In genomic region chr9:57610359-57610826, GRCm38 (mm10) we compare ENCODE assay signal across 21 mouse cellular contexts. TPM values are rescaled to one million over a fixed set of nuclear protein-coding genes. Genes with fewer than 3 reads are reported as not detected.
DNase-seq lines count a peak whose midpoint lies in the region; ATAC-seq and TF ChIP-seq lines count a peak whose summit lies in the region.
"Had no signal": no experiment of that assay in that cellular context is flagged by ENCODE, and none has a peak within 500 bp of the region (broad histone marks: within the 10 kb centered on the region; RNA-seq: fewer than 3 reads in every experiment).

No protein-coding gene starts in this region.

- peaks cover 10% of the 10 kb centered on the region for H3K4me1 ChIP-seq in hindbrain, postnatal 0 days (ENCODE audit: insufficient read depth, low read length)
- peaks cover 9% of the 10 kb centered on the region for H3K4me1 ChIP-seq in hindbrain, embryonic 14.5 days (replicated peaks; ENCODE audit: control insufficient read depth, insufficient read depth, low read length)
- peaks cover 21% of the 10 kb centered on the region for H3K4me1 ChIP-seq in forebrain, embryonic 16.5 days (replicated peaks; ENCODE audit: control insufficient read depth, insufficient read depth, low read length)
- H3K4me1 ChIP-seq: intestine, embryonic 15.5 days had no signal

- WGBS in hindbrain, postnatal 0 days = 31% methylated on average over 3 of the region's 3 CpGs
- 53% methylated on average over 3 of the region's 3 CpGs for WGBS in hindbrain, embryonic 14.5 days
- 19% methylated on average over 3 of the region's 3 CpGs for WGBS in forebrain, embryonic 16.5 days

- peak; percentile 56 for DNase-seq in cerebellum, adult 11-12 months
- no peak for DNase-seq in cerebellum, adult 11 months
- peak; percentile 62 for DNase-seq in hindbrain, postnatal 0 days (ENCODE audit: low spot score)
- DNase-seq in hindbrain, embryonic 14.5 days (ENCODE audit: low spot score) = no peak
- peak; percentile 20 for DNase-seq in ZHBTc4 (ENCODE audit: low read depth, low spot score)
- no peak for DNase-seq in lung, postnatal 4 days
- no peak for DNase-seq in c-Kit-positive CD71-positive TER-119-positive erythroid progenitor cells, embryonic 14.5 days (ENCODE audit: low spot score)
- DNase-seq: adrenal gland, postnatal 36 days; heart, postnatal 14 days; layer of hippocampus, adult 9-11 months; liver, embryonic 13.5 days had no signal

- peak overlapping the region; percentile 26; the same call in 1 of the 2 replicates for H3K27ac ChIP-seq in hindbrain, postnatal 0 days
- no peak overlapping the region for H3K27ac ChIP-seq in hindbrain, embryonic 14.5 days
- H3K27ac ChIP-seq in forebrain, embryonic 16.5 days (ENCODE audit: low read length) = peak overlapping the region; percentile 52
- H3K27ac ChIP-seq: intestine, embryonic 15.5 days; liver, embryonic 13.5 days; neural tube, embryonic 12.5 days had no signal

- ATAC-seq in hindbrain, postnatal 0 days = no peak
- ATAC-seq in hindbrain, embryonic 14.5 days (ENCODE audit: low FRiP score) = no peak
- peak; percentile 86 for ATAC-seq in forebrain, embryonic 16.5 days
- ATAC-seq: intestine, embryonic 15.5 days; lung, postnatal 0 days had no signal

- no peak overlapping the region for H3K9ac ChIP-seq in hindbrain, postnatal 0 days (replicated peaks; ENCODE audit: low read length)
- no peak overlapping the region for H3K9ac ChIP-seq in hindbrain, embryonic 14.5 days
- H3K9ac ChIP-seq in forebrain, embryonic 16.5 days (replicated peaks; ENCODE audit: low read depth, low read length) = no peak overlapping the region
- H3K9ac ChIP-seq: intestine, embryonic 15.5 days; liver, embryonic 13.5 days; neural tube, embryonic 12.5 days had no signal

- no peak overlapping the region for H3K4me2 ChIP-seq in hindbrain, postnatal 0 days (ENCODE audit: low read depth, low read length)
- H3K4me2 ChIP-seq in hindbrain, embryonic 14.5 days (replicated peaks) = no peak overlapping the region
- H3K4me2 ChIP-seq in forebrain, embryonic 16.5 days (ENCODE audit: low read length) = no peak overlapping the region
- H3K4me2 ChIP-seq: intestine, embryonic 15.5 days; liver, embryonic 13.5 days; neural tube, embryonic 12.5 days had no signal

- H3K9me3 ChIP-seq in hindbrain, postnatal 0 days (ENCODE audit: low read length) = no peaks in the 10 kb centered on the region
- no peaks in the 10 kb centered on the region for H3K9me3 ChIP-seq in hindbrain, embryonic 14.5 days (ENCODE audit: control insufficient read depth, low read length)
- H3K9me3 ChIP-seq in forebrain, embryonic 16.5 days (ENCODE audit: control insufficient read depth, low read length) = no peaks in the 10 kb centered on the region
- H3K9me3 ChIP-seq: intestine, embryonic 15.5 days; liver, embryonic 13.5 days; neural tube, embryonic 12.5 days had no signal

- TF ChIP-seq CTCF in hindbrain, postnatal 0 days (IDR thresholded peaks at IDR 0.05; ENCODE audit: low read depth) = no peak

- H3K27me3 ChIP-seq in hindbrain, postnatal 0 days (ENCODE audit: insufficient read depth, low read length) = peaks cover 12% of the 10 kb centered on the region; the same call in 1 of the 2 replicates
- H3K27me3 ChIP-seq in hindbrain, embryonic 14.5 days (ENCODE audit: control insufficient read depth, insufficient read depth, low read length) = peaks cover 4% of the 10 kb centered on the region; the same call in 1 of the 2 replicates
- peaks cover 9% of the 10 kb centered on the region; the same call in 1 of the 2 replicates for H3K27me3 ChIP-seq in forebrain, embryonic 16.5 days (replicated peaks; ENCODE audit: control insufficient read depth, insufficient read depth, low read length)

- H3K4me3 ChIP-seq in hindbrain, postnatal 0 days (ENCODE audit: low read length) = no peak overlapping the region
- H3K4me3 ChIP-seq in hindbrain, embryonic 14.5 days (replicated peaks; ENCODE audit: low read length) = no peak overlapping the region
- H3K4me3 ChIP-seq in forebrain, embryonic 16.5 days (replicated peaks; ENCODE audit: low read length) = no peak overlapping the region
- H3K4me3 ChIP-seq: intestine, embryonic 15.5 days; liver, embryonic 13.5 days; neural tube, embryonic 12.5 days had no signal

- no peaks in the 10 kb centered on the region for H3K36me3 ChIP-seq in hindbrain, postnatal 0 days (ENCODE audit: insufficient read depth, low read length)
- H3K36me3 ChIP-seq in hindbrain, embryonic 14.5 days (replicated peaks; ENCODE audit: control insufficient read depth, insufficient read depth) = no peaks in the 10 kb centered on the region
- no peaks in the 10 kb centered on the region for H3K36me3 ChIP-seq in forebrain, embryonic 16.5 days (ENCODE audit: control insufficient read depth, insufficient read depth)
- H3K36me3 ChIP-seq: intestine, embryonic 15.5 days; liver, embryonic 13.5 days; neural tube, embryonic 12.5 days had no signal

RNA-seq across cellular contexts. Expression of gene Cplx3, which starts 4.3 kb away (rescaled TPM):
- total RNA-seq in hindbrain, postnatal 0 days (2014; rRNA removed) = 0.10 TPM in 1 of 2 replicates, not detected in the other
- 0.79 and 1.2 TPM in 2 replicates for polyA plus RNA-seq in hindbrain, postnatal 0 days (2015; fragmentation: Nextera tagmentation; extraction: Ambion mirVana)
- polyA plus RNA-seq in hindbrain, embryonic 14.5 days (2014; fragmentation: Nextera tagmentation; extraction: Ambion mirVana) = 0.51 TPM in 1 of 2 replicates, not detected in the other
- polyA plus RNA-seq in forebrain, embryonic 16.5 days (2015; fragmentation: Nextera tagmentation; extraction: Ambion mirVana) = 0.09 TPM in 1 of 2 replicates, not detected in the other
- total RNA-seq: adrenal gland, postnatal 36 days; gastrocnemius, adult 18-20 months; heart, postnatal 14 days had no signal
- polyA plus RNA-seq: intestine, embryonic 15.5 days; kidney, embryonic 16.5 days; liver, embryonic 13.5 days; lung, postnatal 0 days; neural tube, embryonic 12.5 days; small intestine, adult 2 months; stomach, embryonic 16.5 days had no signal

RNA-seq across cellular contexts. Expression of gene Lman1l, which starts 10.2 kb away (rescaled TPM):
- total RNA-seq in hindbrain, postnatal 0 days (2014; rRNA removed) = not detected in 2 replicates
- not detected in 2 replicates for polyA plus RNA-seq in hindbrain, postnatal 0 days (2015; fragmentation: Nextera tagmentation; extraction: Ambion mirVana)
- not detected in 2 replicates for polyA plus RNA-seq in hindbrain, embryonic 14.5 days (2014; fragmentation: Nextera tagmentation; extraction: Ambion mirVana)
- not detected in 2 replicates for polyA plus RNA-seq in forebrain, embryonic 16.5 days (2015; fragmentation: Nextera tagmentation; extraction: Ambion mirVana)
- total RNA-seq: adrenal gland, postnatal 36 days; gastrocnemius, adult 18-20 months; heart, postnatal 14 days; left cerebral cortex, postnatal 25 days had no signal
- polyA plus RNA-seq: cortical plate, adult 2 months; intestine, embryonic 15.5 days; kidney, embryonic 16.5 days; lung, postnatal 0 days; neural tube, embryonic 12.5 days; small intestine, adult 2 months; stomach, embryonic 16.5 days had no signal

RNA-seq across cellular contexts. Expression of gene Ulk3, which starts 21.1 kb away (rescaled TPM):
- total RNA-seq in hindbrain, postnatal 0 days (2014; rRNA removed) = 21.1 and 27.3 TPM in 2 replicates
- polyA plus RNA-seq in hindbrain, postnatal 0 days (2015; fragmentation: Nextera tagmentation; extraction: Ambion mirVana) = 18.5 and 21.0 TPM in 2 replicates
- polyA plus RNA-seq in hindbrain, embryonic 14.5 days (2014; fragmentation: Nextera tagmentation; extraction: Ambion mirVana) = 18.7 and 19.4 TPM in 2 replicates
- 27.2 and 43.3 TPM in 2 replicates for polyA plus RNA-seq in forebrain, embryonic 16.5 days (2015; fragmentation: Nextera tagmentation; extraction: Ambion mirVana)

RNA-seq across cellular contexts. Expression of gene Csk, which starts 43.0 kb away (rescaled TPM):
- 128 and 129 TPM in 2 replicates for total RNA-seq in hindbrain, postnatal 0 days (2014; rRNA removed)
- polyA plus RNA-seq in hindbrain, postnatal 0 days (2015; fragmentation: Nextera tagmentation; extraction: Ambion mirVana) = 39.4 and 44.4 TPM in 2 replicates
- 41.0 and 43.1 TPM in 2 replicates for polyA plus RNA-seq in hindbrain, embryonic 14.5 days (2014; fragmentation: Nextera tagmentation; extraction: Ambion mirVana)
- polyA plus RNA-seq in forebrain, embryonic 16.5 days (2015; fragmentation: Nextera tagmentation; extraction: Ambion mirVana) = 38.5 and 39.6 TPM in 2 replicates

RNA-seq across cellular contexts. Expression of gene Scamp2, which starts 49.6 kb away (rescaled TPM):
- total RNA-seq in hindbrain, postnatal 0 days (2014; rRNA removed) = 50.5 and 53.1 TPM in 2 replicates
- polyA plus RNA-seq in hindbrain, postnatal 0 days (2015; fragmentation: Nextera tagmentation; extraction: Ambion mirVana) = 47.4 and 49.3 TPM in 2 replicates
- polyA plus RNA-seq in hindbrain, embryonic 14.5 days (2014; fragmentation: Nextera tagmentation; extraction: Ambion mirVana) = 44.0 and 45.0 TPM in 2 replicates
- polyA plus RNA-seq in forebrain, embryonic 16.5 days (2015; fragmentation: Nextera tagmentation; extraction: Ambion mirVana) = 54.0 and 56.0 TPM in 2 replicates

Comparison
In these comparisons a context has a peak if more than half of its experiments do, and no peak if none do; other contexts are left out.
1. DNase-seq: peak in cerebellum, adult 11-12 months (single experiment), hindbrain, postnatal 0 days (single experiment) and ZHBTc4 (single experiment); none in cerebellum, adult 11 months (single experiment), hindbrain, embryonic 14.5 days (single experiment), lung, postnatal 4 days (0 of 2) and c-Kit-positive CD71-positive TER-119-positive erythroid progenitor cells, embryonic 14.5 days (single experiment).